Mouse (Mus musculus) forelimb bud, embryonic 11.5 days (tissue): ENCODE measurements around the gene AL731706.2.
A peak's percentile ranks its signal among the peaks of the same experiment; 100 is the strongest.
"Not testable (repeated sequence)": the region's sequence is repeated elsewhere in the genome, so short reads cannot be mapped to it uniquely, and the experiment has no call there.

Experiments used
- DNase-seq: peaks from one replicate; pipeline ENCODE4 v3.0.0-alpha.2; 2012; ENCODE audit warnings: low read depth, low spot score

Gene AL731706.2

DNA sequence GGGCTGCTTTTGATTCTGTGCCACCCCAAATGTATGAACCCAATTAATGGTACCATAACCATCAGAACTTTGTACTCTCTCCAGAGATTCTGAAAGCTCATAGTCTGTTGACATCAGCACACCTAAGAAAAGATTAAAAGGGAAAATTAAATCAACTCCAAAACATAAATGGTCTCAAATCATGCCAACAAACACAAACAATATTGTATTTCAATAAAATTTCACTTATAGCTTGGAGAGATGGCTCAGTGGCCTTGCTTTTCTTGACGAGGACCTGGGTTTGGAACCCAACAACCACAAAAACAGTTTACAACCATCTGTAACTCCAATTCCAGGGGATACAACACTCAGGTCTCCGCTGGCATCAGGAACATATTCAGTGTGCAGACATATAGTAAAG lies at the start of gene AL731706.2:
Gene AL731706.2, minus strand, starts transcription at position 101 of the 400 bp plus-strand sequence.
- DNase-seq: no peak

DNA sequence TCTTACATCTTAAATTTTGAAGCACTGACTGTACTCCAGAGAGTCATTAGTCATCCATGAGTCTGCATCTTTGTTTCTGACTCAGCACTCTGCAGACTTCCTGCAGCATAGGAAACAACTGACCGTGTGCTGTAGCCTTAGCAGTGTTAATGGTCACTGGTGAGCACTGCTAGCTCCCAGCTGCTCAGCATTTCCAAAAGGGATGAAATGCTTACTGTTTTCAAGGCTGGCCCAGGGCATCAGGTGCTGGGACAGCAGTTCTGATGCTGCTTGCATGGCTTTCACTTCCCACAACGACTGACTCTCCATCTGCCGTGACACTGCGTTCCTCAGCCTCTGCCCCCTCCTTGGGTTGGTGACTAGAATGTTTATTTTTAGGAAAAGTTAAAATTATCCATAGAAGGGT lies 35.5 kb upstream of the AL731706.2 start:
- DNase-seq: no peak

DNA sequence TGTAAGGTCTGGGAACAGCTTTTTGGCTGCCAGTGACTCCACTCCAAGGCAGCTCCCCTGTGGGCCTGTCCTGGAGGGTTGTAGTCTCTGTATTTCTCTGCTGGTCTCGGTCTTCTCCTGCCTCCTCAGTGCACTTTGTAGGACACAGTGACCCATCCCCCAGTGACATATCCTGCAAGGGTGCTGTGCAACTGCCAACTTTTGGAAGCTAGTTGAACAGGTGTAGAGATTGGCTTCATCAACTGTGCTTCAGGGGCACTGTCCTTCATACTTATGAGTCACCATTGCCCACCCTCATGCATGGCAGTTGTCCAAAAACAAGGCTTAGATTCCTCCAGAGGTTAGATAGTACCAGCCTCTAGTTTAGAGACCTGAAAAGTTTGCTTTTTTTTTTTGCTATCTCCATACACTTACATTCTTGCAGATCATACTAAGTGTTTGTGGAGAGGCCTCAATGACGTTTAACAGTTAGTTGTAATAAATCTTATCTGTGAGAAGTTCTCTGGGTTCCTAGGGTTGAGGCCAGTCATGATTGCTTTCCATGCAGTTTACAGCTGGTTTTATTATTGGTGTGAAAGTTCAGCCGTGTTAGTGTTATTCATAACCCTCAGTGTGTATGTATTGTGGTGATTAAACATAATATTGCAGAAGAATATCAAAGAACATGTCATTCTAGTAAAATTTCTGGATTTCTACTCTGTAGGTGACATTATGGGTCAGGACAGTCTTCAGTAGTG lies 34.9 kb upstream of the AL731706.2 start:
- no peak for DNase-seq

DNA sequence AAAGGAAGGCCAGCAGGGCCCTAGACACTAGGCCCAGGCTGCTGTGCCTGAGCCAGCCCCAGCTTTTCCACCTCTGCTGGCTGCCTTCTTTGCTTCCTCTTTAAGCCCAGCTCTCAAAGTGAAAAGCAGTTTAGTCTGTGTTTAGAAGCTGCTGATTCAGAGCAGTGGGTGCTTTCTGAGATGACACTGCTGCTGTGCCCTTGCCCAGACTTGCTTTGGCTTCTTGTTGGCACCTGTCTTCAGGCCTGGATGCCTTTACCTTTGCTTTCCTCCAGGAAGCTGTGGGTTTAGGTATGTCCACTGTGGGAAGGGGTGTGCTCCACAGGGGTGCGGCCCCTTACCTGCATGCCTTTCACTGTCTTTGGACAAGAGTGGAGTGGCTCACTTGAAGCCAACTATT lies 34.0 kb upstream of the AL731706.2 start:
- no peak for DNase-seq

DNA sequence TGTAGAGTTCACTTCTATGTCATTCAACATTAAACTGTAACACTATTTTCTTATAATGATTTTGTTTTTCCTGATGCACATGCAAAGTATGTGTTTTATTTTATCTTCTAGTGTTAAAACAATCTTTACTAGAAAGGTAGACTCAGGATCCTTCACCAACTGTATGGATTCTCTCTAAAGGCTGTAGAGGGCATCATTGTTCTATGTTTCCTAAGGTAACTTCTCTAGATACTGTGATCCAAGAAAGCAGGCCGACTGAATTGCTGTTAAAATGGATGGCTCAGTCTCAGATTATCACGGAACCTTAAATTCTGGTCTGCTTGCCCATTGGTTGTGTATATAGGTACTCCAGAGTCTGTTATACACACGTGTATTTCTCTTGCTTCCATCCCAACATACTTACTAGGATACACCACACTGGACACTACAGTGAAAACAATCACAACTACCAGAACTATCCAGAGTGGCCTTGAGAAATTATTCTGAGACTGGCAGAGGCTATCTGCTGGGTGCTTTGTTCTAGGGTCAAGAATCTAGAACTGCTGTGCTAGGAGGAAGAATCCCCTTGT lies 28.9 kb upstream of the AL731706.2 start:
- no peak for DNase-seq

DNA sequence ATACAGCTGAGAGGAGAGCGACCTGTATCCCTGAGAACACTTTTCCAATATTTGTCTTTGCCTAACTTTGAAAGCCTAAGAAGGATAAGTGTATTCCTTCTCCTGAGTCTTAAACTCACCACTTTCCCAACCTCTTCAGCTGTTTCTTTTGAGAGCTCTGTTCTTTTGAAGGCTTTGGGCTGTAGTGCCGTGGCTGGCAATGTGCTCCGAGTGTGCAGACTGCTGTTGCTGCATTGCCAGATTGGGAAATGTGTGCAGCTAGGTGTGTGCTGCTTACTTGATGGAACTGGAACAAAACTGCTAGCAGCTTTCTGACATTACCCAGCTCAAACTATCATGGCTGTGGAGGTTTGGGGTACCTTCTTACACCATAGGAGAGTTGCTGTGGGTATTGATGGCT lies 27.5 kb upstream of the AL731706.2 start:
- no peak for DNase-seq

DNA sequence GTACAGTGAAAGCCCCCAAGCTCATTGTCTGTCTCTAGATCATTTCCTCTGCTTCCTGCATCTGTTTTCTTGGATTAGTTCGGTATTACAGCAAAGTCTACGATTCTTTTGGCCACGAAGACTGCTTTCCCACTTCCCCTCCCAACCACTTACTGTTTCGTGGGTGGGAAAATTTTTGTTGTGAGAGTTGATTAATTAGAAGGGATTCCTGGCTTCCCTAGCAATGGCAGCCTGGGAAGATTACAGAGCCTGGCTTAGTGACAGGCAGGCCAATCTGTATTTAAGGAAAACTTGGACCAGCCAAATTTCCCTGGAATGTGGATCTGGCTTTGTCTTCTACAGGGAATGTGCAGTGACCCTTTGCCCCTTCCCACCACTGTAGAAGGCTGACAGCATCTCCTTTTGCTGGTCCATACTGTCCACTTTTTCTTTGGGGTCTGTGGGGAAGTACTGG lies 26.5 kb upstream of the AL731706.2 start:
- DNase-seq: no peak

DNA sequence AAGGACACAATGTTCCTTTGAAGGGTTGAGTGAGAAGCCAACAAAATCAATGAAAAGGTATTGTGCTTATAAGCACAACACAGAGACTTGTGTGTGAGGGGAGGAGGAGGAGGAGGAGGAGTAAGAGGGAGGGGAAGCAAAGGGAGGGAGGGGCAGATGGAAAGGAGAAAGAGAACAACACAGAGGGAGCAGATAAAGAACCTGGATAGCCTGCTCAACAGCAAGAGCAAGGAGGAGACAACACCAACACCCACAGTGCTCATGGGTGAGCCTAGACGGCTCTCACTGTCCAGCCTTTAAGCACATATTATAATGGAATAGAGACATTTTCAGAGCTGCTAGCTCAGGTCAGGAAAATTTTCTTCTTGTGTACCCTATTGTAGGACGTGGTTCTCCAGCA lies 23.8 kb upstream of the AL731706.2 start:
- no peak for DNase-seq

DNA sequence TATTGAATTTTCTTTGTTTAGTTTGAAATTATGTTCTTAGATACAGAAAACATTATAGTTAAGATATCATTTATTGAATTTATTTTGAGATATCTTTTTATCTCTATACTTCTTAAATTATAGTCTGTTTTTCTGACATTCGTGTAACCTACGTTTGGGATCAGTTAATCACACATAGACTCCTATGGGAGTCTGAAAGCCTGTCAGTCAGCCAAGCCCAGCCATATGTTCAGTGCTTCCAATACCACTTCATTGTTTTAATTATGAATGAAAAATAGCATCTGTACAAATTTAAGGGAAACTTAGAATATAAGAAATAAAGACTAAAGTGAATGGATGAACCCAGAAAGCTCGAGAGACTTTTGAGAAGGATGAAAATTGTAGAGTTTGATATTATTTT lies 23.1 kb upstream of the AL731706.2 start:
- no peak for DNase-seq

DNA sequence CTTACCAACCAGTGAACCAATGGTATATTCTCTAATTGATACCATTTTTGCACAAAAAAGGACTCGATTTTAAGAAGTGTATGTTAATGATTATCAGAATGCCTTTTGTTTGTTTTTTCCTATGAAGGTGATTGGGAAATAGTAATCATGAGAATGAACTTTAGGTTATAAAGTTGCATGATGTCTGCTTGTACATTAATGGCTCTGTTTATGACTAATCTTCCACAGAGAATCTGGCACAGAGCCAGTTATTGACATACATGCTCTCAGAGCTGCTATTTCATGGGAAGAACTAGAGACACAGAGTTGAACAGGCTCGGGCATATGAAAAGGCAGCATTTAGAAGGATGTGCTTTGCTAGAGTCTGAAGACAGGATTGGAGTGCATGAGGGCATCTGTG lies 10.7 kb upstream of the AL731706.2 start:
- DNase-seq: no peak

DNA sequence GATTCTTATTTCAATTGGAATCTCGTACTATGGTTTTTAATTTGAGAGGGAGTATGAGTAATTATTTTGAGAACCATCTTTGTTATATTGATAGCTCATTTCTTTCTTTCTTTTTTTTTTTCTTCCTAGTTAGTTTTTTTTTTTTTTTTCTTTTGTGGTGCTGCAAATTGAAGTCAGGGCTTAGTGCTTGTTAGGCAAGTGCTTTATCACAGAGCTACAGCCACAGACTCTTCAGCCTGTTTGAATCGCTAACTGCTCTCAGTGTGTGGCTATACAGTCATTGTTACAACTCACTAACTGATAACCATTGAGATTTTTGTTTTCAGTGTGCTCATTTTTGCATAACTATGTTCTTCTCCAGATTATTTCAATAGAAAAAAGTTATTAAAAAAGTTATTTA lies 9.0 kb upstream of the AL731706.2 start:
- no peak for DNase-seq

DNA sequence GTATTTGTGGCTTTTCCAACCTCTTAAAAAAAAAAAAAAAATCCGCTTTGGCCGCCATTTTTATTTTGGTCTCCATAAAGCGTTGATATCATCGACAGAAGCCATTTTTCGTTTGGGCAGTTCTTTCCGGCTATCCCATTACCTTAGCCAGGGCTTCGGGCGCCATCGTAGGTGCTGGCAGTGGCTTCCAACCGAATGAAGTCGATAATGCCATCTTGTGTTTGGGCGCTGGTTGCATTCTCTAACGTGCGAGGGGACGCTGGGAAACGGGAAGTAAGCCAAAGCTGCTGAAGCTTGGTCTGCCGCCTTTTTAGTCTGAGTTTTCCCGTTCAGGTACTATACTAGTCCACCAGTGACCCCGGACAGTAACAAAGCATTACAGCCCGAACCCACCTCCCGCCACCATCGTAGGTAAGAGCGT lies 6.5 kb upstream of the AL731706.2 start:
- peak; percentile 95 for DNase-seq

DNA sequence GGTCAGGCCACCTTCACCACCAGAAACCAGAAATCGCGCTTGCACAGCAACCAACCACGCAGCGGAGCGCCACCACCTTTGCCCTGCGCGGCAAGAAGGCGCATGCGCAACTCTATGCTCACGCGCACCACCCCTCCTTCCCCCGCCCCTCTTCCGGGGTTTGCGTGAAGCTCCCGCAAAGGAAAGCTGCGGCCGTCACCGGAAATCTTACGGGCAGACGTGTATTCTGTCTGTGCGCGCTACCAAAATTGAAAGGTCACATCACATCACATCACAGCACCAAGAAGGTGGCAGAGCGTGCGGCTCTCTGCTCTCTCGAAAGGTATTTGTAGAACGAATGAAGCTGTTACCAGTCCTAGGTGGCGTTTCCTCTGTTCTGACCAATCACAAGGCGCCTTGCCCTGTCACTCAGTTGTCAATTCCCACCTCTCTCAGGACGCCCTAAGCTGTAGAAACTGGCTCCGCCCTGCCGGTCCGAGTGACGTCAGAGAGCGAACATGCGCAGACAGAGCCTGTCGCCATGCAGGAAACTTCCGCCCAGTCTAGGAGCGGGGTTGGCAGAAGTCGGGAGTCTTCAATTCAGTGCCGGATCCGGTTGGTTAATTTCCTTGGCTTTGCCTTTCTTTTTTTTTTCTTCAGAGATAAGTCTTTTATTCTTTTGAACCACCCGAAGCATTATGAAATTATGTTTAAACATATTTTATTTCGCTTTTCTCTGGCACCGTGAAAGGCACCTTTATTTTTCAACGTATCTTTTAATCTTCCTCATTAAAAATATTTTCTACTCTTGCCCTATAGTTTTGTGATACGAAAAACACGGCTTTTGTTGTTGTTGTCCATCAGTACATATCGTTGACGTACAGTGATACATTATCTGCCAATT lies 5.8 kb upstream of the AL731706.2 start, which contains the start of the genes Slx4ip, AL731706.1 and Mkks:
Gene Slx4ip, plus strand, starts transcription at position 151 of the 883 bp plus-strand sequence.
Gene AL731706.1, minus strand, starts transcription at position 322 of the 883 bp plus-strand sequence.
Gene Mkks, minus strand, starts transcription at position 322 of the 883 bp plus-strand sequence.
- DNase-seq: peak; percentile 100

DNA sequence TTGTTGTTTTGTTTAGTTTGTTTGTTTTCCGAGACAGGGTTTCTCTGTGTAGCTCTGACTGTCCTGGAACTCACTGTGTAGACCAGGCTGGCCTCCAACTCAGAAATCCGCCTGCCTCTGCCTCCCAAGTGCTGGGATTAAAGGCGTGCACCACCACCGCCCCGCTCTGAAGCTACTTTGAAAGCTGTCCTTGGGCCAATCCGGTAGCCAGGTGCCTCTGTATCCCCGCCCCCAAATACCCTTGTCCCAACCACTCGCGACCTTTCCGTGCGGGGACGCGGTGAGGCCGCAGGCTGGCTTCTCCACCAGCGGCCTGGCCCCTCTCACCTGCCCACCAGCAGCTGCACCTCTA lies 5.2 kb upstream of the AL731706.2 start:
- not testable (repeated sequence) for DNase-seq

DNA sequence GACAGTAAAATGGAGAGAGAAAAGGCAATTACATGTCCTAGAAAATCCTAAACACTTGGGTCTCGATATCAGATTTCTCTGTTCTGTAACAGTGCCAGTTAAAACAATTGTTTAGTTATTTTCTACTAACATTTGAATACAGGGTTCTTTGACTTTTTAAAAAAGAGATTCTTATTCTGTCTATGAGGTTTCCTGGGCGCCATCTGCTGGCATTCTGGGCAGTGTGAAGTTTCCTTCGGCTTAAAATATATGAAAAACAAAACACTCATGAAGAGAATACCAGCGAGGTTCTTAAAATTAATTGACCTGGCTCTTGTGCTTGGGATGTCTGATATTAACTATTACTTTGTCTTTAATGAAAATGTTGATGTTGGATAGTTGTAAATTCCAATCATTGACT lies 1.4 kb upstream of the AL731706.2 start:
- no peak for DNase-seq

DNA sequence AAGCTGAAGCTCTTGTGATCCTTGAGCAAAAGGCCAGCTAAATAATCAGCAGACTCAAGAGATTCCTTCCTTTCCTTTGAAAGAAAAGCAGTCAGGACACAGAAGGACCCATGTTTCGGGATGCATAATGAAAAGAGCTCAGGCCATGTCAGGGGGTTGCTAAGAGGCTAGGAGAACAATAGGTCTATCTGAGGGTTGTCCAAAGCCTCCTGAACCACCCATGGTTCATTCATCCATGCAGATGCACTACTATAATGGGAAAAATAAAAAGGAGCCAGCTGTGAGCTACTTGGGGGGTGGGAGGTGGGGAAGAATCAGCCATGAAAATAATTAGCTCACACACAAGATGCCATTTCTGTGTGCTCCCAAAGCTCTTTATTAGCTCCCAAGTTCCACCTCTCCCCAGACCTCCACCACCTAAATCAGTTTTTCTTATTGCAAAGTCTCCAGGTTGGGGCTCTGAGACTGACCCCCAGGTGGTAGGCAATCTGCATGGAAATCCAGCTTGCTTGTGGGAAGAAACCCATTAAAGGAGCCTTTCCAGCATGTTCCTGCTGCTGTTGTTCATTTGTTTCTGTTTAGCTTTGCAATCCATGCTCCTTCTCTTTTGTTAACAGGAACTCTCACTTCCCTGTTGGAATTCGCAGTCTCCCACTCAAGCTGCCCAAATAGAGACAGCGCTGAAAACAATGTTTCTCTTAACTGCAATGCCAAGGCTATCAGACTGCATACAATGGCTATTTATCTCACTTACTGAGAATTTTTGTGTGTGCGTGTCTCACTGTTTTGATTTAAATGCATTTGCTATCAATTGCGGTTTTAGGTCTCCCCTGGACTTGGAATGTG lies 30.7 kb downstream of the AL731706.2 start:
- peak; percentile 26 for DNase-seq

DNA sequence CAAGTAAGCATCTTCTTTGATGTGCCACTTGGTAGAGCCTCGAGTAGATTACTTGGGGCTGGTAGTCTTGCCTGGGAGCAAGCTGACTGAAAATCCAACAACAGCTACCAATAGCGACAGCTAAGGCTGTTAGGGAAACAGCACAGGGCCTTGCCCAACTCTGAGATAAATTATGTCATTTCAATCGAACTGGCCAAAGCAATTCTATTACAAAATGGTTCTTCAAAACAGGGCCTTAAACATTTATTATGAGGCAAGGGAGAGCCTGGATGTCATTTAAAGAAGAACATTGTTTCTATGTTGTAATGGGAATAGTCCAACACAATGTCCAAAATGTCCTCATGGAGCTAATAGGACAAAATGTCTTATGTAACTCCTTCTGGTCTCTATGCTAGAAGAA lies 35.1 kb downstream of the AL731706.2 start:
- no peak for DNase-seq

DNA sequence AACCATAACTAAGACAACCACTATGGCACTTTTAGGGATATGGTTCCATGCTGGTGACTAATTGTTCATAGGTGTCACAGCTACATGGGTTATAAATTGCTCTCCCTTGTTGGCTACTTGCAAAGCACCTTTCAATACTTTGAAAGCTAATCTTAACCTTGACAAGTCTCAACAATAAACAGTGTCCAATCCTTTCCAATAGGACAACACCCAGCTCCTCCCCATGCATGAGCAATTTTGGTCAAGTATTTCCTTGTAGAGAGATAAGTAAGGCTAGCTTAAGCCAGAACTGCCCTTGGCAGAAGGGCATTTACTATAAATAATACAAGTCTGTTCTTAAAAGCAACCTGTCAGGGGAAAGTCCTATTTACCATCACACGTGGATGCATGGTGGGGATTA lies 47.5 kb downstream of the AL731706.2 start:
- DNase-seq: no peak

DNA sequence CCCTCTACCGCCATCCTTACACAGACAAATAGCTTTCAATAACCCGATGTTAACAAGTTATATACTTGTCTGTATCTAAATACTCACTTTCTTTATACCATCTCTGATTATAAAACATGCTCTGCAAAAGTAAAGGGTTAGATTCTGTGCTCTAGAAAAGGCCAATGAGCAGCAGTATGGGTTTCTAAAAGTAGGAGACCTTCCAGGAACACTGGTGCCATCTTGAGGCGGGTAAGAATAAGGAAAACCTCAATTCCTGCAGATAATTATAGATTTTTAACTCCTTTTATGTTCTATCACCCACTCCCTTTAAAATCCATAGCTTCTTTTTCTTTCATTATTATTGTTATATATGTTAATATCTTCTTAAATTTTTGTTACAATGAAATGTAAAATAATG lies 49.6 kb downstream of the AL731706.2 start:
- DNase-seq: no peak
